Mouse (Mus musculus) embryo, embryonic 10.5 days (tissue): ENCODE measurements around the gene Ccdc186.

Experiments
- DNase-seq: peaks from one replicate; pipeline ENCODE4 v3.0.0-alpha.2; 2015; ENCODE audit warnings: low spot score

Gene Ccdc186

DNA sequence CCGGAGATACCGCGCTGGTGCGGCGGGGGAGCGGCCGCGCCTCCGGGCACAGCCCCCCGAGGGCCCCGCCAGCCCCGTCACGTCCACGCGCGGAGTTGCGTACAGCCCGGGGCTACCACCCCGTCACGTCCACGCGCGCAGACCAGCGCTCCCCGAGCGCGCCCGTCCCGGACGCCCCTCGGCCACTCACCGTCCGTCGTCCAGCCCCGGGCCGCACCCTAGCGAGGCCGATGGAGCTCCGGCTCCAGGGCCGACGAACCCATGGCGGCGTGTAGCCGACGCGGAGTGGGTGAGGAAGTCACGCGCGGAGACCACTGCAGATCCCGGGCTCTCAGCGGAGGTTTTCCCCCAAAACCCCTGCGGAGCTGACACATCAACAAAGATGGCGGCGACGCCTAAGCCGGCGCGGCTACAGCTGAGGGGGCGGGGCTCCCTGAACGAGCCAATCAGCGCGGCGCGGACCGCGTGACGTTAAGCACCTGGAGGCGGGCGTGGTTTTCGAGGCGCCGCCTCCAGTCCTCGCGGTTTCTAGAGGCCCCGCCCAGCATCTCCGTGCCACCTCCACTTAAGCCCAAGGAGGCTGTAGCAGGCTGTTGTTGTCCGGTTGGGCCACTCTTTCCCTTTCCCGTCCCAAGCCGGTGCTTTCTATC is at the start of gene Ccdc186:
TSS of gene Ccdc186 (minus strand) at position 393 of the 650 bp plus-strand sequence.
- DNase-seq, result peak; percentile 99

DNA sequence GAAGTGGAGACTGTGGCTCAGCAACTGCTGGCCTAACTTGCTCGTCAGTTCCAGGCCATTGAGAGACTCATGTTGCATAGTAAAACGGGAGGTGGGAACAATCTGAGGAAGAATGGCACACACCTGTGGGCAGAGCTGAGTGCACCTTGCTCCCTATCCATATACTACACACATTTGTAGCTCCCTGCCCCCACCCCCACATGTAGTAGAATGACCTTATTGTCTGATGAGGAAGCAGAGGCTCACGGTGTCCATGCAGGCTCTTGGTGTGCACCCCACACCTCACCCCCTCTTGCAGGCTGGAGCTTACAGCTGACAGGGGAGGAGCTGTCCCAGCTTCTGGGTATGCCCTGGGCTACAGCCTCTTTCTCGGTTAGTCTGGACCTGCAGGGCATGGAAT is 45.7 kb upstream of the Ccdc186 start:
- no peak for DNase-seq

DNA sequence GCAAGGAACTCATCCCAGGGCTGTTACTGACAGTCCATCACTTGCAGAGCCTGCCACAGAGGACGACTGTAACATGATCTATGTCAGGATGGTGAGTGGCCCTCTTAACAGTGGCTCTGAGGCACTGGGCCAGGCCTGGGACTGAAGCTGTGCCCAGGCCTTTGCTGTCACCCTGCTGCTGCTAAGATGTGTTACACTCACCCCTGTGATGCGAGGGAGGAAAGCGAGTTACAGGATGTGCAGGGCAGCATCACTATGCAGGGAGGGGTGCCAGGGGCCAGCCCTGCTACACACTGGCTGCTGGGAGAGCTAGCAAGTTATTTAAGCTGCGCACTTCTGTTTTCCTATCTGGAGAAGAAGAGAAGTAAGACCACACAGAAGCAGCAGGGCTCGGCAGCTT is 34.5 kb upstream of the Ccdc186 start:
- DNase-seq, result no peak

DNA sequence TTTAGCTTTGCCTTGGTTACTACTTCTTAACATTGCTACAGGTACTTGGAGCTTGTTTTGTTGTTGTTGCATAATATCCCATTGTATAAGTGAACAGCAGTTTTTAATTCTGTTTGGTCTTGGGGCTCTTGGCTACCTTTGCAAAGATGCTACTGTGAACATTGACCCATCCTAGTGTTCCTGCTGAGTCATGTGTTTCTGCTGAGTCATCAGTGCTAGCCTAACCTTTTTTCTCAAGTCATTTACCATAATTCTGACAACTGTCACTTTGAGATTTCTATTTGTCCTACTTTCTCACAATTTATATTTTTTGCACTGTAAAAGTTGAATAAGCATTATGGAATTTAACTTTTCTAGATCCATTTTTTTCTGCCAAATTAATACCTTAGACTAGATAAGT is 30.6 kb upstream of the Ccdc186 start:
- DNase-seq, result no peak

DNA sequence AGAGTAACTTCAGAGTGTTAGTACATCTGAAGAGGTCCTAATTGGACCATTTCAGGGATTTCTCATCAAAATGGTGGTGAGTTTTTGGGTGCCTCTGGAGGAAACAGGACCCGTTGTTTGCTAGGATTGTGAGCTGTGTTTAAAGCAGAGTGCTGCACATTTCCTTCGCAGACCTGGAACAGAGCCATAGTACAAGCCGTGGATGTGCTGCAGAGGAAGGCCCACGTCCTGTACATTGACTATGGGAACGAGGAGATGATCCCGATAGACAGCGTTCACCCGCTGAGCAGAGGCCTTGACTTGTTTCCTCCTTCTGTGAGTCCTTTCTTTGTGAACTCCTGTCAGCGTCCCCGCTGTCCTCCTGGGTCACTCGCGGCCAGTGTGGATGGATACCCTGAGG is 21.0 kb upstream of the Ccdc186 start:
- no peak for DNase-seq

DNA sequence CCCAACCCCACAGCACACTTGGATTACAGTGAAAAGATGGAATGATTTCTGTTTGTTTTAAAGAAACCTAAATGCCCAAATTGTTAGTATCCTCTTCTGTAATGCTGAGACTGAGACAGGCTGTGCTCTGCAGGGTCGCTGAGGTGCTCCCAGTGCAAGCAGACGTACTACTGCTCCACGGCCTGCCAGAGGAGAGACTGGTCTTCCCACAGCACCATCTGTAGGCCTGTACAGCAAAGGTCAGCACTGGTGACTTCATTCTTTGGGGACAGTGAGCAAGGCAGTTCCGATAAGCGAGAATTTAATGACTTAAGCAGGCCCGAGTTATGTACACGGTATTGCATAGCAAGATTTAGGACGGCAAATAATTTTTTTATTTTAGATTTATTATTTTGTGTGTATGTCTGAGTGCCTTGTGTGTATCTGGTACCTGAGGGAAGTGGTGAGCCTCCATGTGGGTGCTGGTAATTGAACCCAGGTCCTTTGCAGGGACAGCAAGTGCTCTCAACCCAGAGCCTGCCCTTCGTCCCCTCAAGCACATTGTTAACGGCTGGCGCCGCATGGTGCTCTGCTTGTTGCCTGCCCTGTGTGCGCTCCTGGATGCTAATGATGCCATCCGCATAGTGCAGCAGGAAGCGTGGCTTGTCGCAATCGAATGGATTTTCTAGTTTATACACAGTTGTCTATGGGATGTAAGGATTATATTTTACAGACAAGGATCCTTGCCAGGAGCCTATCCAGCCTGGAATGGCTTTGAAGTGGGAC is 17.1 kb upstream of the Ccdc186 start:
- DNase-seq, result no peak

DNA sequence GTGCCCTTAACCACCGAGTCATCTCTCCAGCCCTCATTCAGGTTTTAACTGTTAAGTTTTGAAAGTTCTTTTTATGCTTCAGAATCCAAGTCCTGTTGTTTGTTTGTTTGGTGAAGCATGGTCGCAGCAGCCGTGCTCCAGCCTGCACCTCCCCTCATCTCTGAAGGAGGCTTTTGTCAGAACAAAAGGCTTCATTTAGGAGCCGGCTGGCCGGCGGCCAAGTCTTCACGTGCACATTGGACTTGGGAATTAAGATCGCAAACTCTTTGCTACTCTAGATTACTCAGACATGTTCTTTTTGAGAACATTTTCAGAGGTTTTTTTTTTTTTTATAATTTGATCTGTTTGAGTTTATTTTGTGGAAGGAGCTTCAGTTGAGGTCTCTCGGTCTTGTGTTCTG is 13.3 kb upstream of the Ccdc186 start:
- no peak for DNase-seq

DNA sequence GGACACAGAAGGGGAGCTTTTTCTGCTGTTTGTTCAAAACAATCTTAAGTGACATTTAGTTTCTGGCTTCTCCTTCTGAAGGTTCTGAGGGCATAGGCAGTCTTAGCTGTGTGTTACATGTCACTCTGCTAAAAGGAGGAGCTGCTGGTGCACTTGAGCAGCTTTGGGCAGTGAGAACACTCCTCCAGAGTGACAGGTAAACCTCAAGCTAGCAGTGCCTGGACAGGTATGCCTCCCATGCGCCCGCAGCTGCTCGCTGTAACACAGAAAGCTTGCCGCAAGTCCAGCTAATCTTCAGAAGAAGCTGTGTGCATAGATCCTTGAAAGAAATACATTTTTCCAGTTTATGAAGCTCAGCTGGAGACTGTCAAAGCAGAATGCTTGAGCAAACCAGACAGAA is 8.2 kb upstream of the Ccdc186 start:
- no peak for DNase-seq

DNA sequence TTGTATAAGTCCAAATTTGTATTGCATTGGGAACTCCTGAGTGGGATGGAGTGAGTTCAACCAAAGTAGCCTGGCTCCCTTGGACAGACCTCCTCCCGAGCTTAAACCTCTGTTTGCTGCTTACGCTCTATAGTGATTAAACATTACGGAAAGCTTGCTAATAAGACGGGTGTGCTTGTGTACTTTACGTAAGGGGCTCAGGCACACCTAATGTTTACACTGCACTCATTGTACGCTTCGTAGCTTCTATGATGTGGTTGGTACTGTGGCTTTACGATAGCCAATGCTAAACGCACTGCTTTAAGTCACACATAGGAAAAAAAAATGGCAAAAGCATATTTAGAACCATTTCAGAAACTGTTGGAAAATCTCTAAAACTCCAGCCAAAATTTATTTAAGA is 7.3 kb upstream of the Ccdc186 start:
- no peak for DNase-seq

DNA sequence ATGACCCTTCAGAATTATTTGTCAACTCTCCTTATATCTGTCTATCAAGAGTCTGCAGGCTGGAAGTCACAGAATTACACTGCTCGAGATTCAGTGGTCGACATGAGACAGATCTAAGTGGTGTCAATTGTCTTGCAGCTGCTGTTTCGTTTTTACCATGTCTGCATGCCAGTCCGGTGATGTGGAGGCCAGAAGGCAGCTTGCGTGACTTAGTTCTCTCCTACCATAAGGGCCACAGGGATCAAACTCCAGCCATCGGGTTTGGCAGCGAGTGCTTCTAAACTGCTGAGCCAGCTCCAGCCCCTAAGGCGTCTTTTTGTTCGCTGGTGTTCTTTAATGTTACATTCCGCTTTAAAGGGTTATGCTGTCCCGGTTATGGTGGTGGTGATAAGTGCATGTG is 6.3 kb upstream of the Ccdc186 start:
- DNase-seq, result no peak

DNA sequence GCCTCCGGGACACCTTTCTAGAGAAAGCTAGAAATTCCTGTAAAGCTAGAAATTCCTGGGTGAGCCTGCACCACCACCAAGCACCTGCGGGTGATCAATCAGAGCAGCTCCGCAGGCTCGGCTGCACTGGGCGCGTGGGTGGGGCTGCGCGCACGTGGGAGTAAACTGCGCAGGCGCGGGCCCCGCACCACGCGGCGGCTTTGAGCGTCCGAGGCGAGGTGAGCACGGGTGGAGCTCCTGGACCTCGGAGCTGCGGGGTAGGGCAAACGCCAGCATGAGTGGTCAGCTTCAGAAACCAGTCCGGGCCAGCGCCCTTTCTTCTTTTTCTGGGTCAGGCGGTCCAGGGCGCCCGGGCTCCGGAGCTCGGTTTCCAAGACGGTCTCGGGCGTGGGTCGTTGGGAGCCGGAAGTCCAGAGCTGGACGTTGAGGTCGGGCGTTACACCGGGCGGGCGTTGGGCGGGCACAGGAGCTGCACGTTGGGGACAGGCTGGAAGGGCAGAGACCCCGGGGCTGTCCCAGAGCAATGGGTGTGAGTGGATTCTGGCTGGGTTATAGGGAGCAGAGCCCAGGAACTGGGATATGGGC is 4.1 kb upstream of the Ccdc186 start, which contains the start of gene Tdrd1:
TSS of gene Tdrd1 (plus strand) at position 163 of the 585 bp plus-strand sequence.
- DNase-seq, result no peak

DNA sequence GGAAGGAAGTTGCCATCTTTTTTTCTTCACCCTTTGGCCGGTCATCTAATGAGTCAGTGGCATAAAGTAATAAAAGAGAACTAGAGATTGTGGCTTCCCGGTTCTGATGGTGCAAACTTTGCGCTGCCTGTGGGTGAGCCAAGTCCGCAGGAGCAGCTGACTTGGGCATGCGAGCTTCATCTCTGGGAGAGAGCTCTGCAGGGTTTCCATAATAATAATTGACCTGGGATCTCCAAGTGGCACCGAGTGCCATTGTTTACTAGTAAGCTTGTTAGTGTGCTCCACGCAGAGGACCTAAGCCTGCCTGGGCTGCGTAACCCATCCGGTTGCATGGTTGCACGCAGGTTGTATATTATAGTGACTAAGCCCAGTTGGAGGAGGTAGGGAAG is 452 bp upstream of the Ccdc186 start:
- DNase-seq, result no peak

DNA sequence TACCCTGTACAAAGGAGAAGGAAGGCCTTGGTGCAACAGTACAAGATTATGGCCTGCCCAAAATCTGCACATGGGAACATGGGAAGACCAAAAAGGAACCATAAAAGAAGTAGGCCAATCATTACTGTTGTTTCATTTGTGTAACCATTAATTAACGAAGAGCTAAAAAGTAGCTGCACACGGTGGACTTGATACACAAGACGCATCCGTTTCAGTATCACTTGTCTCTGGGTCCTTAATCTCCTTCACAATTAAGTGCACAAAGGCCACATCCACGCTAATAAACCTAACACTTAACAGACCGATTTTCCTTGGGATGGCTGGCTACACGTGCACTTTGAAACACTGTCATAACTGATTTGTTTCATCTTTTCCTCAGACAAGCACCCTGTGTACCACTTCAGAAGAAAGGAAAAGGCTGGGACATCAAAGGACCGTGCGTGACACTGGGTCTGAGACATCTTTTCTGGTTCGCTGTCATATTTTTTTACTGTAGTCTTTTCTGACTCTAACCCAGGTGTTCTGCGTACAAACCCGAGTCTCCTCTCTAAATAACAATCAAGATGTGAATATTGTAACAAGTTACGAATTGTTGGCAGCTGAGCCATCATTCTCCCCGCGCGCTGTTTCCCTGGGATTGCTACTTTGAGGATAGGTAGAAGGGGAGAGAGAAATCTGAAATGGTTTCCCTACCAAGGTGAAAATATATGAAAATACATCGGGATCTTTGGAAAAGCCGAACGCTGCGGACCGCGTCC is 771 bp downstream of the Ccdc186 start:
- peak; percentile 42 for DNase-seq

DNA sequence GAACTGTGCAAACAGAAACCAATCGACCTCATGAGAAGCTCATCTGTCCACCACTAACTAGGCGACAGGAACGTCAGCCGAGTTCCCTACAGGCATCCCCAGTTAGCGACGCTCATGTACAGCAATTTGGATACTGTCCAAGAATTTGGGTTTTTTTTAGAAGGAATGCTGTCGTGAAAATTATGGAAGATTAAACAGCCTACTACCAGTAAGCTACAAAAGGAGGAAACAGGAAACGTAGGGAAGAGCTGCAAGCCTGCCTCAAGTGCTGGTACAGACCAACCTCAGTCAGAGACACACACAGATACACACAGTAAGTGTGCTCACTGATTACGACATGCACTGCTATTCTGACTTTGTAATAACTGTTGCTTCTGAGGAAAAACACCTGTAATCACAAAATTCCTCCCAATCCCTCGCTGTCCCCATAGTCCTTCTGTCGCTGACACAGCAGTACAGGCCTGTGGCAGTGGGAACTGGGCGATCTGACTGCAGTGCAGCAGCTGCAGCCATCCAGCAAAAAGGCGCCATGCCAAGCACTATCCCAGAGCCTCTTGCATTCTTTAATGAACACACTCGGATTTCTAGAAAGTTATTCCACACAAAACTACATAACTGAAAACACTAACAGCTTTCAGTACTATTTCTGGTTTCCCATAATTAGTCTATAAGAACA is 4.0 kb downstream of the Ccdc186 start:
- DNase-seq, result no peak

DNA sequence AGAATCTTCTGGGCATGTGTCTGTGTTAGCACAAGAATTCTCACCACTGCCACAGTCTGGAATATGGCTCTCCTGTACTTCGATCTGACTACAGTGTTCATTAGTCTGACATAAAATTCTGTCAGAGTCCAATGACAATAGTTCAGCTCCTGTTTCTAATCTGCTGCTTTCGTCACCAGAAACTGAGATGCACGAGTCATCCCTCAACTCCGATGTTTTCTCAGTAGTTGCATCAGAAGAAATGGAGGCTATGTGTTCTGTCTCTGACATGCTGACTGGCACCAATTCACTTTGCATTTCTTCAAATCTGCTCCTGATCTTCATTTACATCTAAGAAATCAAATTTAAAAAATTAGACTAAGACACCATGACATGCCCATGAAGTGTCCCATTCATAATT is 8.6 kb downstream of the Ccdc186 start:
- DNase-seq, result no peak

DNA sequence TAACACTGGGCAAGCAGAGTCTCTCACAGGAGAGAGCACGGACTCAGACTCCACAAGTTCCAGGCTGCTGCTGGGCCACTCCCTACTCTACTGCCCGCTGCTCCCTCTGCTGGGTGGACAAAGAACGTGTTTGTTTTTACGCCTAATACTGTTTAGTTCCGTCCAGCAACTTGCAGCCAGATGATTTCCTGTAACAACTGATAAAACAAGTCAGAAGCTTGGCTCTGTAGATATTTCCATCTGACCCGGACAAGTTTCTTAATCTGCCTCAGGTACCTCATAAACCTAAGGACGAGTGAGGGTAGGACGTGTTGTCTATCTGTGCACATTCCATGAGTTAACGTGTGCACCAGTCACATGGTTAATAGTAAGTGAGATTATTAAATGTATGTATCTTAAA is 10.4 kb downstream of the Ccdc186 start:
- peak; percentile 76 for DNase-seq

DNA sequence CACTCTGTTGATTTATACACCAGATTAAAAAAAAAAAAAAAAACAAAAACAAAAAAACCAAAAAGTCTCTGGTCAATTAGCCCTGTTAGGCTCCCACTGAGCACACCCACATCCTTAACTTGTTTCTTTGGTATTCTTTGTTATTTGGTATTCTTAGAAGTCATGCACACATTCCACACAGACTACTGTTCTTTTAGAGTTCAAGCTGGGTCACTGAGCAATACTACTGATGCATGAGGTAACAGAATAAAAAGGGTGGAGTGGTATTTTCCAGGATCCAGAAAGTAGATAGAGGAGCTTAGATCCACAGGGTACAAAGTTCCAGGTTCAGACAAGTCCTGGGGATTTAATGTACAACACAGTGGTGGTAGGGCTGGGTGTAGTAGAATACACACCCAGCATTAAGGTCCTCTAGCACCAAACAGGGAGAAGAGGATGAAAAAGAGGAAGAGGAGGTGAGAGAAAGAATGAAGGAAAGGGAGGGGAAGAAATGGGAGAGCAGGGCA is 11.3 kb downstream of the Ccdc186 start:
- DNase-seq, result no peak

DNA sequence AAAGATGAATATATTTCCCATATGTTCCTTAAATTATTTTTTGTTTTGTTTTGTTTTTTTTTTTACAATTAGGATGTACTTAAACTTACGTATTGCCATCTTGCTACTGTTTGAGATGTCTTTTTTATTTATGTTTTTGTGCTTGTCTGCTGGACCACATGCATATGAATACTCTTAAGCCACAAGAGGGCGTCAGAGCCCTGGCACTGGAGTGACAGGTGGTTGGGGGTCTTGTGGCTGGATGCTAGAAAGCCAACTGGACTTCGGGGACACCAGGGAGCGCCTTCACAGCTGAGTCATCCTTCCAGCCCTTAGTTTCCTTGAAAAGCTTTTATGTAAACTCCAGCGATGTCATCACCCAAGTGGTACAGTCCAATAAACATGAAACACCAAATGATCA is 13.2 kb downstream of the Ccdc186 start:
- peak; percentile 73 for DNase-seq

DNA sequence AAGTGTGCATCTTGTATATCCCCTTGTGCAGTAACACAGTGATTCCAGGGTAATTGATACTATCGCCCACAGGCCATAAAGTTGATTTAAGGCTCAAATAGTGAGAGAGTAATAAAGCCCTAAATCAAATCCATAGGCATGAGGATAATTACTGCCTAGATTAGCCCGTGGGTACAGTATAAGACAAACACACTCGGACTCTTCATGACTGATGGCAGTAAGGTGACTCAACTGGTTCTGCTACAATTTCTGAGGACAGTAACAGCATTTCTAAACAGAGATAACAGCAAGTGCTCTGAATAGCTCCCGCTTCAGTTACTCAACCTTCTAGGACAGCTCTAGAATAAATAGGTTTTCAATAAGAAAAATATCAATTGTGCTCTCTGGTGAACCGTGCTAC is 14.9 kb downstream of the Ccdc186 start:
- DNase-seq, result no peak

DNA sequence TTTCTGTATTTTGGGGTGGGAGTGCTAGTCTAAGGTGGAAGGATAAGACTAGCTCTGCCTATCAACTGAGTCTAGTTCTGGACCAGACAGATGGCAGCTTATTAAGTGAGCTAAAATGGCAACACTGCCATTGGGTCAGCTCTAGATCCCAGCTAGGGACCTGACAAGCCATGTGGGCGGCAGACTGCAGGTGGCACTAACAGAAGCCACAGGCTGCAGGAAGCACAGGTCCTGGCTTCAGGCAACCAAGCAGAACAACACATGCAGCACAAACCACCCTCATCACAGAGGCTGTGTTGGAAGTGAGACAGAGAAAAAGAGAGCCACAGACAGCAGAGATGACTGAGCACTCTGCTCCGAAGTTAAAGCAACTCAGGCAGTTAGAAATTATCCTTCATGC is 16.6 kb downstream of the Ccdc186 start:
- DNase-seq, result no peak

DNA sequence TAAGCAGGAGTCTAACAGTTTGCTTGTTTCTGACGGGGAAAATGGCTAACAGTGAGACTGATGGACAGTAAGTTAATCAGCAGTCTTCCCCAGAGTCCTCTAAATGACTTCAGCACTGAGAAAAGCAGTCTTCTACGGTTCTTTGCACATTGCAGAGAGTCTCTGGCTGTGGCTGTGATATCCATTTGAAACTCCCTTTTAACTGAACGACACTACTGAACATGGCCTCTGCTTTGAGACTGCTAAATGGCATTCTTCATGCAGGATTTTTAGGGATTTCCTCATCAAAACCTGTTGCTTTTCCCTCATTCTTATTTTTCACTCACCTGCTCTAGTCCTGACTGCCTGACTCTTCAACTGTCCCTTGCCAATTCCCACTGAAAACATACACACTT is 19.6 kb downstream of the Ccdc186 start:
- no peak for DNase-seq
